ENCODE assay signal across 8 mouse cellular contexts in the genomic region with DNA sequence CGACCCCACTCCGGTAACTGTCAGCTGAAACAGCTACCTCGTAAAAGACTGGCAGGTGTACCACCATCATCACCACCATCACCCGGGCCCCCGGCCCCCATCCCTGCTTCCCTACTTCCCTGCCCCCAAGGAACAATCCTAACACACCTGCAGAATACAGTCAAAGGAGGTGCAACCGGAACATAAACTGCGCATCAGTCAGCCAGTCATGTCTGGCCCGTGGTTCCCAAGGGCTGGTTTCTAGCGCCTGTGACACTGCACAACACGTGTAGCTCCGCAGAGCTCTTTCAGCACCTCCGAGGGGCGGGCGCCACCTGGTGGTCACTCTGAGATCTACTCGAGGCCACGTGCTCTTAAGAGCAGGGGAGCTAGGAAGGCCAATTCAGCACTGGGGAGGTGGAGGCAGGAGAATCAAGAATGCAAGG. TPM values are rescaled to one million over a fixed set of nuclear protein-coding genes. Genes with fewer than 3 reads are reported as not detected.
DNase-seq lines count a peak whose midpoint lies in the region; ATAC-seq and TF ChIP-seq lines count a peak whose summit lies in the region.

No protein-coding gene starts in this region.

- in situ Hi-C loops in ES-E14 (cut with MboI; ENCODE audit: low sequenced_read_pairs in 2 of 2, unreplicated experiment in 2 of 2), result no loop called here

- H3K36me3 ChIP-seq in ES-E14 (ENCODE audit: control insufficient read depth, insufficient read depth, low read length, poor library complexity, severe bottlenecking), result no peaks in the 10 kb centered on the region
- H3K36me3 ChIP-seq in forebrain, postnatal 0 days (ENCODE audit: insufficient read depth), result no peaks in the 10 kb centered on the region
- H3K36me3 ChIP-seq in hindbrain, embryonic 11.5 days (ENCODE audit: control insufficient read depth, insufficient read depth, low read length), result no peaks in the 10 kb centered on the region
- H3K36me3 ChIP-seq in lung, postnatal 0 days (ENCODE audit: insufficient read depth, low read length), result no peaks in the 10 kb centered on the region

- H3K4me3 ChIP-seq in ES-E14 (ENCODE audit: insufficient read depth in 1 of 2, low read depth in 1 of 2, low read length in 2 of 2, poor library complexity in 1 of 2, severe bottlenecking in 1 of 2), result peak overlapping the region; percentile 37 to 48
- no peak overlapping the region for H3K4me3 ChIP-seq in forebrain, postnatal 0 days (ENCODE audit: low read depth, low read length)
- no peak overlapping the region for H3K4me3 ChIP-seq in hindbrain, embryonic 11.5 days (ENCODE audit: low read depth, low read length)
- no peak overlapping the region for H3K4me3 ChIP-seq in lung, postnatal 0 days (ENCODE audit: low read depth, low read length)

- no peaks in the 10 kb centered on the region for H3K9me3 ChIP-seq in ES-E14 (ENCODE audit: control insufficient read depth, insufficient read depth, low read depth, low read length)
- no peaks in the 10 kb centered on the region for H3K9me3 ChIP-seq in forebrain, postnatal 0 days (ENCODE audit: low read length)
- no peaks in the 10 kb centered on the region for H3K9me3 ChIP-seq in hindbrain, embryonic 11.5 days (ENCODE audit: control insufficient read depth, low read length)
- no peaks in the 10 kb centered on the region for H3K9me3 ChIP-seq in lung, postnatal 0 days (ENCODE audit: low read length)

- peak; percentile 93 for ATAC-seq in forebrain, postnatal 0 days
- peak; percentile 83 for ATAC-seq in hindbrain, embryonic 11.5 days (ENCODE audit: low FRiP score)
- peak; percentile 85 for ATAC-seq in lung, postnatal 0 days

- TF ChIP-seq EP300 in lung, postnatal 0 days (IDR thresholded peaks at IDR 0.05), result no peak

- 29% methylated on average over 16 of the region's 16 CpGs for WGBS in forebrain, postnatal 0 days
- WGBS in hindbrain, embryonic 11.5 days, result 31% methylated on average over 16 of the region's 16 CpGs
- 26% methylated on average over 16 of the region's 16 CpGs for WGBS in lung, postnatal 0 days

- H3K4me1 ChIP-seq in ES-E14 (ENCODE audit: control insufficient read depth in 2 of 2, insufficient read depth in 2 of 2, low read length in 2 of 2, poor library complexity in 1 of 2), result peaks cover 4 to 10% of the 10 kb centered on the region in 2 experiments; a peak in 3 of 4 replicates
- no peaks in the 10 kb centered on the region for H3K4me1 ChIP-seq in forebrain, postnatal 0 days (ENCODE audit: insufficient read depth)
- peaks cover 2% of the 10 kb centered on the region; the same call in 1 of the 2 replicates for H3K4me1 ChIP-seq in hindbrain, embryonic 11.5 days (replicated peaks; ENCODE audit: control insufficient read depth, insufficient read depth, low read length)
- H3K4me1 ChIP-seq in lung, postnatal 0 days (ENCODE audit: insufficient read depth, low read depth, low read length), result no peaks in the 10 kb centered on the region

- TF ChIP-seq CTCF in forebrain, postnatal 0 days (IDR thresholded peaks at IDR 0.05; ENCODE audit: low read depth), result peak; percentile 94
- peak; percentile 99 for TF ChIP-seq CTCF in lung, postnatal 0 days (IDR thresholded peaks at IDR 0.05)

- peak; percentile 94 for DNase-seq in ES-E14 (ENCODE audit: low read depth, low spot score)
- DNase-seq in cerebellum, adult 11-12 months, result peak; percentile 60
- DNase-seq in forebrain, postnatal 0 days, result peak; percentile 87
- peak; percentile 95 for DNase-seq in hindbrain, embryonic 11.5 days (ENCODE audit: low spot score)
- peak; percentile 78 for DNase-seq in layer of hippocampus, adult 9-11 months
- peak; percentile 89 for DNase-seq in lung, postnatal 0 days (ENCODE audit: low spot score)
- DNase-seq in ovary, postnatal 14 days (ENCODE audit: low spot score), result peak; percentile 92
- peak; percentile 92 for DNase-seq in thymus, postnatal 14 days

- peak overlapping the region; percentile 61; the same call in 1 of the 2 replicates for H3K27ac ChIP-seq in ES-E14 (ENCODE audit: insufficient read depth, low read depth, low read length, poor library complexity, severe bottlenecking)
- H3K27ac ChIP-seq in forebrain, postnatal 0 days (ENCODE audit: low read depth, low read length), result no peak overlapping the region
- no peak overlapping the region for H3K27ac ChIP-seq in hindbrain, embryonic 11.5 days (ENCODE audit: low read depth, low read length)
- H3K27ac ChIP-seq in lung, postnatal 0 days (ENCODE audit: low read length), result no peak overlapping the region

- H3K9ac ChIP-seq in ES-E14 (ENCODE audit: insufficient read depth, low read depth, low read length, poor library complexity, severe bottlenecking), result peak overlapping the region; percentile 83
- H3K9ac ChIP-seq in forebrain, postnatal 0 days, result no peak overlapping the region
- H3K9ac ChIP-seq in hindbrain, embryonic 11.5 days (ENCODE audit: low read depth, low read length), result no peak overlapping the region
- H3K9ac ChIP-seq in lung, postnatal 0 days (replicated peaks; ENCODE audit: low read depth), result no peak overlapping the region

- H3K4me2 ChIP-seq in forebrain, postnatal 0 days (ENCODE audit: low read depth), result no peak overlapping the region
- H3K4me2 ChIP-seq in hindbrain, embryonic 11.5 days (replicated peaks; ENCODE audit: low read depth, low read length), result no peak overlapping the region
- H3K4me2 ChIP-seq in lung, postnatal 0 days (replicated peaks; ENCODE audit: low read depth, low read length), result no peak overlapping the region

- H3K27me3 ChIP-seq in forebrain, postnatal 0 days (ENCODE audit: insufficient read depth, low read length), result no peaks in the 10 kb centered on the region
- H3K27me3 ChIP-seq in hindbrain, embryonic 11.5 days (ENCODE audit: control insufficient read depth, insufficient read depth, low read length), result no peaks in the 10 kb centered on the region
- no peaks in the 10 kb centered on the region for H3K27me3 ChIP-seq in lung, postnatal 0 days (replicated peaks; ENCODE audit: insufficient read depth, low read length)

TF ChIP-seq in ES-E14, 5 proteins besides CTCF, POLR2A, EP300 and RAD21:
- TF ChIP-seq MAFK (IDR thresholded peaks at IDR 0.05; ENCODE audit: insufficient read depth, low read depth, low read length), result no peak
- TF ChIP-seq ZNF384 (IDR thresholded peaks at IDR 0.05; ENCODE audit: low read depth, low read length), result no peak
- no peak for TF ChIP-seq CHD2 (IDR thresholded peaks at IDR 0.05; ENCODE audit: low read depth, low read length)
- TF ChIP-seq ZC3H11A (IDR thresholded peaks at IDR 0.05; ENCODE audit: borderline replicate concordance, low read depth, low read length), result peak; percentile 88
- TF ChIP-seq HCFC1 (IDR thresholded peaks at IDR 0.05; ENCODE audit: borderline replicate concordance, insufficient read depth, low read length), result peak; percentile 37; the same call in 1 of the 2 replicates
TF ChIP-seq in ES-E14: peak in this region for 2.

RNA-seq across cellular contexts. Expression of a gene that starts 2.6 kb away (rescaled TPM):
- 83.0 and 103 TPM in 2 replicates for total RNA-seq in ES-E14 (2012; rRNA removed)
- 82.3 and 99.0 TPM in 2 replicates for total RNA-seq in forebrain, postnatal 0 days (2014; rRNA removed)
- polyA plus RNA-seq in forebrain, postnatal 0 days (2015; fragmentation: Nextera tagmentation; extraction: Ambion mirVana), result 141 and 146 TPM in 2 replicates
- 104 and 107 TPM in 2 replicates for polyA plus RNA-seq in hindbrain, embryonic 11.5 days (2014; fragmentation: Nextera tagmentation; extraction: Ambion mirVana)
- 57.4 and 60.4 TPM in 2 replicates for polyA plus RNA-seq in lung, postnatal 0 days (2015; fragmentation: Nextera tagmentation; extraction: Ambion mirVana)

Comparison
In these comparisons a context has a peak if more than half of its experiments do, and no peak if none do; other contexts are left out.
1. H3K4me3 ChIP-seq: peak in ES-E14 (2 of 2); none in forebrain, postnatal 0 days (single experiment), hindbrain, embryonic 11.5 days (single experiment) and lung, postnatal 0 days (single experiment).
2. Peak in every context shown above with its lines, with median percentiles within 50 percentile points of each other: DNase-seq and ATAC-seq.